Mouse (Mus musculus) MEL (cell line): ENCODE data around the gene Armh1. TPM values are rescaled to one million over a fixed set of nuclear protein-coding genes. Genes with fewer than 3 reads are reported as not detected.

Source experiments
- DNase-seq: peaks from one replicate; pipeline ENCODE4 v3.0.0; 2011; ENCODE audit warnings: low read depth, low spot score
- H3K27ac ChIP-seq: 2 replicates; pipeline ENCODE4 v1.5.1; 2012; ENCODE audit warnings: low read depth, mild to moderate bottlenecking, control low read depth, low read length, moderate library complexity; ENCODE audit not compliant: control insufficient read depth
- H3K27me3 ChIP-seq, 2 experiments: fragments of 150-350 bp in 1 of 2; sonication (generic) in 1 of 2; 2 replicates each; pipeline ENCODE4 v1.6.1; 2012; ENCODE audit warnings: low read length in 2 of 2, mild to moderate bottlenecking in 2 of 2, improper control_type of control experiment in 1 of 2, moderate library complexity in 1 of 2; ENCODE audit not compliant: insufficient read depth in 2 of 2, control insufficient read depth in 1 of 2
- H3K36me3 ChIP-seq, 2 experiments: 2 replicates each; pipeline ENCODE4 v1.6.1; 2012 to 2014; ENCODE audit warnings: low read length in 2 of 2, improper control_type of control experiment in 1 of 2, inconsistent platforms in 1 of 2, mild to moderate bottlenecking in 1 of 2; ENCODE audit not compliant: insufficient read depth in 2 of 2, control insufficient read depth in 1 of 2
- H3K4me1 ChIP-seq, 2 experiments: fragments of 150-350 bp in 1 of 2; sonication (generic) in 1 of 2; 2 replicates each; pipeline ENCODE4 v1.6.1; 2012; ENCODE audit warnings: low read length in 2 of 2, improper control_type of control experiment in 1 of 2, mild to moderate bottlenecking in 1 of 2; ENCODE audit not compliant: insufficient read depth in 2 of 2, control insufficient read depth in 1 of 2
- H3K4me3 ChIP-seq, 2 experiments: fragments of 150-350 bp in 1 of 2; sonication (generic) in 1 of 2; 2 replicates each; pipeline ENCODE4 v1.5.1; 2012; ENCODE audit warnings: low read depth in 2 of 2, low read length in 2 of 2, mild to moderate bottlenecking in 2 of 2, moderate library complexity in 2 of 2, control low read depth in 1 of 2, improper control_type of control experiment in 1 of 2; ENCODE audit not compliant: control insufficient read depth in 1 of 2, insufficient read depth in 1 of 2
- H3K79me2 ChIP-seq: 2 replicates; pipeline ENCODE4 v1.6.1; 2012; ENCODE audit warnings: mild to moderate bottlenecking, low read length, moderate library complexity; ENCODE audit not compliant: control insufficient read depth, poor library complexity, insufficient read depth
- H3K9ac ChIP-seq: 2 replicates; pipeline ENCODE4 v1.6.1; 2012; ENCODE audit warnings: low read depth, mild to moderate bottlenecking, control low read depth, low read length, moderate library complexity; ENCODE audit not compliant: control insufficient read depth, poor library complexity, severe bottlenecking
- H3K9me3 ChIP-seq: fragments of 150-350 bp; sonication (generic); replicated peaks from 2 replicates; pipeline ENCODE4 v1.6.1; 2012; ENCODE audit warnings: mild to moderate bottlenecking, low read length, improper control_type of control experiment, moderate library complexity; ENCODE audit not compliant: insufficient read depth
- CHD1 ChIP-seq: IDR thresholded peaks from 2 replicates; pipeline ENCODE4 v1.6.1; 2012; ENCODE audit warnings: low read depth, mild to moderate bottlenecking, inconsistent platforms, low read length, improper control_type of control experiment
- CHD2 ChIP-seq: IDR thresholded peaks from 2 replicates; pipeline ENCODE4 v1.6.1; 2011; ENCODE audit warnings: low read length, improper control_type of control experiment
- CTCF ChIP-seq, 3 experiments: IDR thresholded peaks in 2 of 3; conservative IDR thresholded peaks in 1 of 3; 2 replicates each; pipeline ENCODE4 v1.5.1; 2011 to 2012; ENCODE audit warnings: low read length in 3 of 3, low read depth in 2 of 3, mild to moderate bottlenecking in 2 of 3, improper control_type of control experiment in 1 of 3, inconsistent platforms in 1 of 3, mixed read lengths in 1 of 3, moderate library complexity in 1 of 3; ENCODE audit not compliant: control insufficient read depth in 1 of 3, insufficient read depth in 1 of 3, poor library complexity in 1 of 3, severe bottlenecking in 1 of 3
- E2F4 ChIP-seq: IDR thresholded peaks from 2 replicates; pipeline ENCODE4 v1.6.1; 2011; ENCODE audit warnings: low read depth, low read length, improper control_type of control experiment, borderline replicate concordance
- ELF1 ChIP-seq: IDR thresholded peaks from 2 replicates; pipeline ENCODE4 v1.6.1; 2014; ENCODE audit warnings: low read depth, mild to moderate bottlenecking, inconsistent platforms, low read length, improper control_type of control experiment, moderate library complexity
- HCFC1 ChIP-seq: IDR thresholded peaks from 2 replicates; pipeline ENCODE4 v1.6.1; 2012; ENCODE audit warnings: low read depth, mild to moderate bottlenecking, inconsistent platforms, low read length, improper control_type of control experiment, moderate library complexity
- MAFK ChIP-seq: IDR thresholded peaks from 2 replicates; pipeline ENCODE4 v1.6.1; 2011; ENCODE audit warnings: low read depth, mild to moderate bottlenecking, low read length, improper control_type of control experiment, borderline replicate concordance
- MAX ChIP-seq: IDR thresholded peaks from 2 replicates; pipeline ENCODE4 v1.6.1; 2011; ENCODE audit warnings: low read length, improper control_type of control experiment
- MYB ChIP-seq: IDR thresholded peaks from 2 replicates; pipeline ENCODE4 v1.6.1; 2011; ENCODE audit warnings: mild to moderate bottlenecking, low read depth, low read length, improper control_type of control experiment
- MYC ChIP-seq: IDR thresholded peaks from 2 replicates; pipeline ENCODE4 v1.6.1; 2011; ENCODE audit warnings: low read depth, mild to moderate bottlenecking, low read length, improper control_type of control experiment, moderate library complexity
- NRF1 ChIP-seq: IDR thresholded peaks from 2 replicates; pipeline ENCODE4 v1.6.1; 2014; ENCODE audit warnings: low read depth, mild to moderate bottlenecking, inconsistent platforms, low read length, improper control_type of control experiment, moderate library complexity; ENCODE audit not compliant: poor library complexity, insufficient read depth, severe bottlenecking
- POLR2AphosphoS5 ChIP-seq: IDR thresholded peaks from 2 replicates; pipeline ENCODE4 v1.6.1; 2012; ENCODE audit warnings: low read depth, borderline replicate concordance, mild to moderate bottlenecking, inconsistent platforms, low read length, moderate library complexity, mixed read lengths
- RAD21 ChIP-seq: IDR thresholded peaks from 2 replicates; pipeline ENCODE4 v1.6.1; 2011; ENCODE audit warnings: mild to moderate bottlenecking, low read depth, low read length, improper control_type of control experiment
- RCOR1 ChIP-seq: IDR thresholded peaks from 2 replicates; pipeline ENCODE4 v1.6.1; 2012; ENCODE audit warnings: low read depth, mild to moderate bottlenecking, inconsistent platforms, low read length, improper control_type of control experiment
- SIN3A ChIP-seq: IDR thresholded peaks from 2 replicates; pipeline ENCODE4 v1.6.1; 2012; ENCODE audit warnings: low read length, improper control_type of control experiment, inconsistent platforms
- SMC3 ChIP-seq: IDR thresholded peaks from 2 replicates; pipeline ENCODE4 v1.6.1; 2011; ENCODE audit warnings: low read depth, low read length, improper control_type of control experiment
- UBTF ChIP-seq: IDR thresholded peaks from 2 replicates; pipeline ENCODE4 v1.6.1; 2012; ENCODE audit warnings: low read depth, mild to moderate bottlenecking, inconsistent platforms, low read length, improper control_type of control experiment, moderate library complexity, borderline replicate concordance; ENCODE audit not compliant: insufficient read depth
- USF1 ChIP-seq: IDR thresholded peaks from 2 replicates; pipeline ENCODE4 v1.6.1; 2014; ENCODE audit warnings: low read depth, mild to moderate bottlenecking, inconsistent platforms, low read length, improper control_type of control experiment, moderate library complexity
- USF2 ChIP-seq, 2 experiments: IDR thresholded peaks; 2 replicates each; pipeline ENCODE4 v1.6.1; 2011 to 2012; ENCODE audit warnings: improper control_type of control experiment in 2 of 2, low read length in 2 of 2, borderline replicate concordance in 1 of 2, inconsistent platforms in 1 of 2, low read depth in 1 of 2, mild to moderate bottlenecking in 1 of 2; ENCODE audit not compliant: insufficient read depth in 1 of 2
- ZC3H11A ChIP-seq: IDR thresholded peaks from 2 replicates; pipeline ENCODE4 v1.6.1; 2012; ENCODE audit warnings: low read depth, mild to moderate bottlenecking, inconsistent platforms, low read length, improper control_type of control experiment
- ZKSCAN1 ChIP-seq: IDR thresholded peaks from 2 replicates; pipeline ENCODE4 v1.6.1; 2012; ENCODE audit warnings: low read depth, mild to moderate bottlenecking, inconsistent platforms, low read length, improper control_type of control experiment, moderate library complexity
- ZMIZ1 ChIP-seq: IDR thresholded peaks from 2 replicates; pipeline ENCODE4 v1.6.1; 2012; ENCODE audit warnings: low read depth, mild to moderate bottlenecking, inconsistent platforms, low read length, improper control_type of control experiment, moderate library complexity
- ZNF384 ChIP-seq: IDR thresholded peaks from 2 replicates; pipeline ENCODE4 v1.6.1; 2012; ENCODE audit warnings: low read depth, mild to moderate bottlenecking, inconsistent platforms, low read length, improper control_type of control experiment
- polyA plus RNA-seq, 2 experiments: library from polyadenylated mRNA; stranded (reverse) in 1 of 2; unstranded in 1 of 2; fragments of >175 nt in 1 of 2; fragments of >200 nt in 1 of 2; gene quantifications; 2 replicates each; pipeline versions ENCODE4 v1.2.1 to v1.2.4; 2012; ENCODE audit warnings: low replicate concordance in 2 of 2, low read depth in 1 of 2; ENCODE audit not compliant: insufficient read length in 2 of 2, insufficient read depth in 1 of 2, missing spikeins in 1 of 2
- total RNA-seq: library from RNA; depleted of rRNA; stranded (reverse); fragments of 300-350 nt; gene quantifications from 2 replicates; pipeline ENCODE4 v1.2.3, GENCODE M21; 2012

Armh1 gene
- total and polyA plus RNA-seq, 3 experiments = not detected

DNA sequence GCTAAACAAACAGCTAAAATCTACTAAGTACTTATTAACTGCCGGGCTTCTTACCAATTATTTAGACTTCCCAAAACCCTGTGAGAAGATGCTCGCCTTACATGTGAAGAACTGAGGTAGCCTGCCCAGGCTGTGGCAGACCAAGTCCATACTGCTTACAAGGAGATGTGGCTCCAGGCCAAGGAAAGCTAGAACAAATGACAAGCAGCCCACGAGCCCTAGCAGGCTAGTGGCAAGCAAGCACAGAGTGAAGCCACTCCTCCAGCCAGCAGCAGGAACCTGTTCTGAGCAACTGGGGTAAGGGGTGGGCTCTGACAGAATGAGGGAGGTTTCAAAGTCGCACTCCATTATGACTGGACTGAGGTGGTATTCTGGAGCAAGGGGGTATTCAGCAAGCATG is 22.8 kb upstream of the Armh1 start (continued):
- TF ChIP-seq SIN3A = no peak
- TF ChIP-seq ELF1 = no peak
- TF ChIP-seq USF1 = no peak
- no peak for TF ChIP-seq CHD2

DNA sequence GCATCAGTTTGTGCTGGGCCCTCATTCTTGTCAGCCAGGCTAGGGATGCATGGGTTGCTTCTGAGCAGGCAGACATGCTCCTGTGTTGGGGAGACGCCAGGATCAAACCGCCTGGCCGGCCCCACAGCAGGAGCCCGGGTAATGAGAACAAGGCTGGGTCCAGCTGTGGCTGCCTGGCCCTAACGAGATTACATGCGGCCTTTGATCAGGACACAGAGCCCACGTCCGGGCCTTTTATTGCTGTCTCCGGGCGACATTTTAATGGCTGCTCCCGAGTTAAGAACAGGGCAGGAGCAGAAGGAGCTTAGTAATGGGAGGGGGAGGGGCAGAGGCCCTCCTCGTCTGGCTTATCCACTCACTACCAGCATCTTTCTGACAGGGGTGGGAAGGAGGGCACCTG is 20.5 kb upstream of the Armh1 start:
- H3K27ac ChIP-seq = no peak overlapping the region
- H3K9ac ChIP-seq = no peak overlapping the region
- no peaks in the 10 kb centered on the region for H3K9me3 ChIP-seq
- peaks cover 0 to 5% of the 10 kb centered on the region in 2 experiments; a peak in 2 of 4 replicates for H3K36me3 ChIP-seq
- no peak overlapping the region for H3K4me3 ChIP-seq
- no peaks in the 10 kb centered on the region for H3K27me3 ChIP-seq
- DNase-seq = no peak
- no peaks in the 10 kb centered on the region for H3K79me2 ChIP-seq
- no peaks in the 10 kb centered on the region for H3K4me1 ChIP-seq
- TF ChIP-seq RCOR1 (no peak), ZKSCAN1 (no peak), HCFC1 (no peak), CHD1 (no peak), NRF1 (no peak), MYB (no peak), MAX (no peak), E2F4 (no peak), ZNF384 (no peak), CHD2 (no peak), SIN3A (no peak), SMC3 (no peak), USF2 (IDR thresholded peaks at IDR 0.05; ENCODE audit: borderline replicate concordance in 1 of 2, insufficient read depth in 1 of 2, low read depth in 1 of 2, low read length in 2 of 2) (no peak), ZMIZ1 (no peak), MAFK (no peak), USF1 (no peak)

DNA sequence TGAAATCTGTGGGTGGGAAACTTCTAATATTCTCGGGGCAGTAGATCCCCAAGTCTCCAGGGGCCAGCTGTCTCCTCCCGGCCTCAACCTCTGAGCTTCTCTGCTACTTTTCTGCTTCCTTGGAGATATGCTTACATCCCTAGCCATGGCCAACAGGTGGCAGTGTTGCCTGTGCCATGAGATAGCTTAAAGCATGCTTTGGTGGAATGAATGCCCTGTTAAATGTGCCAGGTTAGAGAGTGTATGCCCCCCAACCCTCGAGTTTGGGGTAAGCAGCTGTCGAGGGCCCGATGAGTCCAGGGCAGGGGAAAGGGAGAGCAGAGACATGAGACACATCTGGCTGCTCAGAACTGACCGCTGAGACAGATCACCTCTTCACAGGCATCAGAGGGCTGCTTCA is 18.4 kb upstream of the Armh1 start:
- H3K4me1 ChIP-seq = no peaks in the 10 kb centered on the region; a peak in 1 of 4 replicates
- no peak overlapping the region for H3K4me3 ChIP-seq
- no peaks in the 10 kb centered on the region for H3K79me2 ChIP-seq
- no peak overlapping the region for H3K27ac ChIP-seq
- no peaks in the 10 kb centered on the region for H3K9me3 ChIP-seq
- TF ChIP-seq RAD21 (peak; percentile 89), CTCF (IDR thresholded peaks at IDR 0.05 in 2 of 3, conservative IDR thresholded peaks at IDR 0.05 in 1 of 3; ENCODE audit: control insufficient read depth in 1 of 3, insufficient read depth in 1 of 3, low read depth in 2 of 3, low read length in 3 of 3, poor library complexity in 1 of 3, severe bottlenecking in 1 of 3) (peak; percentile 88 to 90 (median 88)), ZC3H11A (peak; percentile 80), SIN3A (no peak), POLR2AphosphoS5 (no peak), MYC (peak; percentile 60; the same call in 1 of the 2 replicates), MAX (0 out of 2 replicates have a peak, but pooled peaks have one; percentile 12), SMC3 (peak; percentile 83), UBTF (no peak)
- TF ChIP-seq, all 39 proteins: peak for 6
- Histone ChIP-seq H3K9ac (no peak overlapping the region), H3K27me3 (no peaks in the 10 kb centered on the region), H3K36me3 (peaks cover 0 to 5% of the 10 kb centered on the region in 2 experiments; a peak in 2 of 4 replicates)
- peak; percentile 84 for DNase-seq
